Mouse (Mus musculus) testis, adult 2 months (tissue): Measurements from ENCODE around the gene Ak8. TPM values are rescaled to one million over a fixed set of nuclear protein-coding genes. Genes with fewer than 3 reads are reported as not detected.

Source experiments
- H3K27ac ChIP-seq: fragments of 200-500 bp; 2 replicates; pipeline ENCODE4 v1.5.1; 2012; ENCODE audit warnings: low read depth, low read length; ENCODE audit not compliant: control insufficient read depth, insufficient read depth
- H3K27me3 ChIP-seq: fragments of 200-500 bp; 2 replicates; pipeline ENCODE4 v1.6.1; 2012; ENCODE audit warnings: mild to moderate bottlenecking, low read length, moderate library complexity; ENCODE audit not compliant: control insufficient read depth, insufficient read depth
- H3K36me3 ChIP-seq: fragments of 200-500 bp; 2 replicates; pipeline ENCODE4 v1.6.1; 2012; ENCODE audit warnings: mild to moderate bottlenecking, low read length; ENCODE audit not compliant: control insufficient read depth, insufficient read depth
- H3K4me1 ChIP-seq: fragments of 200-500 bp; 2 replicates; pipeline ENCODE4 v1.6.1; 2012; ENCODE audit warnings: low read length; ENCODE audit not compliant: control insufficient read depth, insufficient read depth
- H3K4me3 ChIP-seq: fragments of 200-500 bp; 2 replicates; pipeline ENCODE4 v1.5.1; 2012; ENCODE audit warnings: low read depth, mild to moderate bottlenecking, low read length, moderate library complexity, mixed read lengths; ENCODE audit not compliant: control insufficient read depth
- CTCF ChIP-seq: fragments of 200-500 bp; IDR thresholded peaks from 2 replicates; pipeline ENCODE4 v1.5.1; 2012; ENCODE audit warnings: low read depth, mild to moderate bottlenecking, inconsistent platforms, low read length, moderate library complexity; ENCODE audit not compliant: control insufficient read depth, insufficient read depth, insufficient replicate concordance
- POLR2A ChIP-seq: fragments of 200-500 bp; IDR thresholded peaks from 2 replicates; pipeline ENCODE4 v1.6.1; 2012; ENCODE audit warnings: low read depth, mild to moderate bottlenecking, inconsistent platforms, low read length, moderate library complexity; ENCODE audit not compliant: control insufficient read depth
- polyA plus RNA-seq: library from polyadenylated mRNA; depleted of rRNA; stranded (reverse); fragments of >200 nt; gene quantifications from 2 replicates; pipeline ENCODE4 v1.2.3, GENCODE M21; 2012; rRNA removed

Gene Ak8
- polyA plus RNA-seq, 1 experiment: 294 TPM

- no peak for TF ChIP-seq CTCF
- Histone ChIP-seq H3K4me3 (no peak overlapping the region), H3K4me1 (no peaks in the 10 kb centered on the region), H3K27me3 (no peaks in the 10 kb centered on the region), H3K27ac (no peak overlapping the region), H3K36me3 (peaks cover 3% of the 10 kb centered on the region)
These were observed 155.8 kb downstream of the Ak8 start for GRCm38 (mm10) chr2:28855773-28856172.

- Histone ChIP-seq H3K27me3 (no peaks in the 10 kb centered on the region), H3K36me3 (peaks cover 5% of the 10 kb centered on the region), H3K4me3 (no peak overlapping the region), H3K4me1 (no peaks in the 10 kb centered on the region), H3K27ac (no peak overlapping the region)
- no peak for TF ChIP-seq CTCF
- no peak for TF ChIP-seq POLR2A
These were observed 159.3 kb downstream of the Ak8 start for GRCm38 (mm10) chr2:28859303-28859702.

GRCm38 (mm10) chr2:28860678-28861423, 160.9 kb downstream of the Ak8 start:
- no peak for TF ChIP-seq CTCF
- H3K36me3 ChIP-seq: peaks cover 5% of the 10 kb centered on the region
- no peaks in the 10 kb centered on the region for H3K27me3 ChIP-seq
- no peaks in the 10 kb centered on the region for H3K4me1 ChIP-seq
- H3K27ac ChIP-seq: no peak overlapping the region
- H3K4me3 ChIP-seq: no peak overlapping the region

Other genes with a start within 250 kb of the Ak8 start
- 49.9 and 54.6 TPM in 2 replicates for gene 1700007K13Rik, start 233.8 kb upstream of the Ak8 start, polyA plus RNA-seq
- 22.1 and 24.9 TPM in 2 replicates for gene Mrps2, start 232.1 kb upstream of the Ak8 start, polyA plus RNA-seq
- gene Gbgt1, start 203.3 kb upstream of the Ak8 start, polyA plus RNA-seq: 3.1 and 4.5 TPM in 2 replicates
- gene Gm10134, start 194.1 kb upstream of the Ak8 start, polyA plus RNA-seq: 0.47 and 0.78 TPM in 2 replicates
- 147 and 169 TPM in 2 replicates for gene Ralgds, start 187.0 kb upstream of the Ak8 start, polyA plus RNA-seq
- 0.24 and 0.47 TPM in 2 replicates for gene Cel, start 136.8 kb upstream of the Ak8 start, polyA plus RNA-seq
- 17.3 and 17.7 TPM in 2 replicates for gene Gtf3c5, start 116.4 kb upstream of the Ak8 start, polyA plus RNA-seq
- 1.0 and 1.3 TPM in 2 replicates for gene Gfi1b, start 78.2 kb upstream of the Ak8 start, polyA plus RNA-seq
- gene Tsc1, start 58.9 kb upstream of the Ak8 start, polyA plus RNA-seq: 20.3 and 21.6 TPM in 2 replicates
- gene Spaca9, start 437 bp upstream of the Ak8 start, polyA plus RNA-seq: 1,393 and 1,506 TPM in 2 replicates
- 12.2 and 13.0 TPM in 2 replicates for gene Gtf3c4, start 140.2 kb downstream of the Ak8 start, polyA plus RNA-seq
- gene Ddx31, start 140.2 kb downstream of the Ak8 start, polyA plus RNA-seq: 5.0 and 5.9 TPM in 2 replicates
- gene Barhl1, start 216.5 kb downstream of the Ak8 start, polyA plus RNA-seq: 0.35 and 0.43 TPM in 2 replicates